Mouse (Mus musculus): Measurements from ENCODE around the gene Cacng2.

Gene Cacng2

GRCm38 (mm10) chr15:78001400-78001799 lies 118.4 kb downstream of the Cacng2 start:
- no peak for DNase-seq

GRCm38 (mm10) chr15:77988541-77988940 lies 131.3 kb downstream of the Cacng2 start:
- DNase-seq: no peak

GRCm38 (mm10) chr15:77983391-77983790 lies 136.4 kb downstream of the Cacng2 start:
- no peak for DNase-seq

GRCm38 (mm10) chr15:77982195-77982939 lies 137.5 kb downstream of the Cacng2 start:
- DNase-seq: peak in 1 of 2 experiments; percentile 29

GRCm38 (mm10) chr15:77981181-77981680 lies 138.6 kb downstream of the Cacng2 start:
- DNase-seq: no peak

GRCm38 (mm10) chr15:77979427-77979865 lies 140.4 kb downstream of the Cacng2 start:
- DNase-seq: no peak

- no peak for DNase-seq
These were observed 142.2 kb downstream of the Cacng2 start for GRCm38 (mm10) chr15:77977663-77978062.

GRCm38 (mm10) chr15:77974165-77974841 lies 145.5 kb downstream of the Cacng2 start:
- DNase-seq: no peak

- DNase-seq: peak; percentile 97 to 98
These were observed 149.1 kb downstream of the Cacng2 start, which contains the start of gene Eif3d for GRCm38 (mm10) chr15:77970470-77971292. Eif3d (minus strand) TSS chr15:77970813.

GRCm38 (mm10) chr15:77969940-77970469 lies 149.8 kb downstream of the Cacng2 start:
- DNase-seq: no peak

- no peak for DNase-seq
These were observed 154.7 kb downstream of the Cacng2 start for GRCm38 (mm10) chr15:77965117-77965528.

GRCm38 (mm10) chr15:77962447-77962846 lies 157.4 kb downstream of the Cacng2 start:
- no peak for DNase-seq

- no peak for DNase-seq
These were observed 159.1 kb downstream of the Cacng2 start for GRCm38 (mm10) chr15:77960693-77961092.

GRCm38 (mm10) chr15:77958071-77958470 lies 161.8 kb downstream of the Cacng2 start:
- DNase-seq: no peak

GRCm38 (mm10) chr15:77957625-77958024 lies 162.2 kb downstream of the Cacng2 start:
- DNase-seq: no peak

GRCm38 (mm10) chr15:77956404-77956901 lies 163.4 kb downstream of the Cacng2 start, which contains the start of gene Foxred2:
Foxred2 (minus strand) TSS chr15:77956722.
- DNase-seq: peak; percentile 81 to 93

GRCm38 (mm10) chr15:77955440-77956403 lies 164.1 kb downstream of the Cacng2 start:
- peak in 1 of 2 experiments; percentile 58 for DNase-seq

- no peak for DNase-seq
These were observed 165.5 kb downstream of the Cacng2 start for GRCm38 (mm10) chr15:77954362-77954761.

- no peak for DNase-seq
These were observed 166.9 kb downstream of the Cacng2 start for GRCm38 (mm10) chr15:77952921-77953320.

- peak; percentile 86 to 87 for DNase-seq
These were observed 170.8 kb downstream of the Cacng2 start for GRCm38 (mm10) chr15:77949061-77949460.

GRCm38 (mm10) chr15:77945711-77946110 lies 174.1 kb downstream of the Cacng2 start:
- DNase-seq: no peak

Measured in kidney, postnatal 25 days (tissue).